Mouse (Mus musculus) heart, adult 2 months (tissue): ENCODE measurements around the gene Slc5a7. TPM values are rescaled to one million over a fixed set of nuclear protein-coding genes. Genes with fewer than 3 reads are reported as not detected.

Experiments used
- DNase-seq, 2 experiments: peaks; one replicate each; pipeline ENCODE4 v3.0.0; 2021
- H3K27ac ChIP-seq: fragments of 200-600 bp; 2 replicates; pipeline ENCODE4 v1.8.1; 2022
- H3K27me3 ChIP-seq: fragments of 200-500 bp; 2 replicates; pipeline ENCODE4 v1.6.1; 2012; ENCODE audit warnings: mild to moderate bottlenecking, low read length, inconsistent platforms, mixed read lengths; ENCODE audit not compliant: control insufficient read depth, insufficient read depth
- H3K36me3 ChIP-seq: fragments of 200-500 bp; 2 replicates; pipeline ENCODE4 v1.6.1; 2012; ENCODE audit warnings: low read length, inconsistent platforms; ENCODE audit not compliant: control insufficient read depth, insufficient read depth
- H3K4me1 ChIP-seq: fragments of 200-500 bp; 2 replicates; pipeline ENCODE4 v1.6.1; 2011; ENCODE audit warnings: low read length; ENCODE audit not compliant: control insufficient read depth, insufficient read depth
- H3K4me3 ChIP-seq: fragments of 200-600 bp; 2 replicates; pipeline ENCODE4 v1.8.1; 2022
- H3K79me2 ChIP-seq: fragments of 200-500 bp; replicated peaks from 2 replicates; pipeline ENCODE4 v1.6.1; 2012; ENCODE audit warnings: mild to moderate bottlenecking, inconsistent platforms, low read length, moderate library complexity, mixed read lengths; ENCODE audit not compliant: control insufficient read depth, insufficient read depth
- H3K9ac ChIP-seq: fragments of 200-500 bp; 2 replicates; pipeline ENCODE4 v1.6.1; 2012; ENCODE audit warnings: low read depth, mild to moderate bottlenecking, control low read depth, inconsistent platforms, low read length, mixed read lengths
- CTCF ChIP-seq: fragments of 200-600 bp; IDR thresholded peaks from 2 replicates; pipeline ENCODE4 v1.8.1; 2022; ENCODE audit warnings: antibody characterized with exemption, mild to moderate bottlenecking, moderate library complexity
- EP300 ChIP-seq: fragments of 200-500 bp; IDR thresholded peaks from 2 replicates; pipeline ENCODE4 v1.6.1; 2011; ENCODE audit warnings: low read depth, low read length, control low read depth; ENCODE audit not compliant: insufficient read depth
- POLR2A ChIP-seq: fragments of 200-500 bp; IDR thresholded peaks from 2 replicates; pipeline ENCODE4 v1.6.1; 2011; ENCODE audit warnings: mild to moderate bottlenecking, low read depth, low read length, control low read depth; ENCODE audit not compliant: insufficient read depth
- WGBS: fragments of 180-500 bp; shearing (Covaris S2); methylation state at CpG from one replicate; pipeline ENCODE4 v1.1.7; 2018; 5-methylcytosine and 5-hydroxymethylcytosine counted together
- intact Hi-C: fragments of 180-260 bp; cut with DNase I; formaldehyde crosslinking; loops from one replicate; pipeline ENCODE4 v1.15.1; 2025
- long read RNA-seq: library from polyadenylated mRNA; stranded (forward); transcript quantifications from one replicate; pipeline ENCODE4 v2.0.0, GENCODE M21; 2021
- polyA plus RNA-seq: library from polyadenylated mRNA; depleted of rRNA; stranded (reverse); fragments of >200 nt; gene quantifications from 2 replicates; pipeline ENCODE4 v1.2.3, GENCODE M21; 2012; rRNA removed
- total RNA-seq, 2 experiments: library from RNA; stranded (reverse); gene quantifications; 2 replicates each; pipeline ENCODE4 v1.2.3; 2021

Slc5a7 gene
- total RNA-seq = under 1 TPM in 1 of 2 experiments, not detected in 1; 0.34 TPM
- 0.29 and 1.0 TPM in 2 replicates for polyA plus RNA-seq
- long read RNA-seq = 0 reads

- no peaks in the 10 kb centered on the region for H3K4me1 ChIP-seq
- H3K9ac ChIP-seq = no peak within 1 kb of the TSS
- WGBS = 52% methylated on average over 1 of the region's 1 CpGs
- no peaks in the 10 kb centered on the region for H3K79me2 ChIP-seq
- no peak within 1 kb of the TSS for H3K27ac ChIP-seq
- no peaks in the 10 kb centered on the region for H3K27me3 ChIP-seq
- no peak within 1 kb of the TSS for H3K4me3 ChIP-seq
- DNase-seq = no peak
- no peak for TF ChIP-seq CTCF
- no peak for TF ChIP-seq POLR2A
- TF ChIP-seq EP300 = no peak
- H3K36me3 ChIP-seq = no peaks in the 10 kb centered on the region
- intact Hi-C loops = no loop called here
Measured at GRCm38 (mm10) chr17:54298934-54299333, at the start of gene Slc5a7. Slc5a7 (minus strand) TSS chr17:54299034.

DNA sequence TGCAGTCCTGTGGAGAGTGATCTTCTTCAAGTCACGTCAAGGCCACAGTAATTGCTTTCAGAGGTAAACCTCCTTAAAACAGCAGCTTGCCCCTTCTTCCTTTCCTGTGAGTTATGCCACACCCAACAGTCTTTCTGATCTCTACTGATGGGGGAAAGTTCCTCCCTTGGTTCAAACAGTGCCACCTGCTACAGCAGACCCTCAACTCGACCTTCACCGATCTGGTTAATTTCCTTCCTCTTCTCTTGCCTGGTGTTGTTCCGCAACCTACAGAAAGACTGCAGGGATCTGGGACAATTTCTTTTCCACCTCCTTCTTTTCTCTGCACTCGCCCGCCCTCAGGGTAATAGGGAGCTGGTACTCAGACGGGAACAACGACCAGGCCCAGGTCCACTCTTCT, 48.8 kb upstream of the Slc5a7 start:
- Histone ChIP-seq H3K79me2 (no peaks in the 10 kb centered on the region), H3K27me3 (no peaks in the 10 kb centered on the region), H3K4me1 (no peaks in the 10 kb centered on the region), H3K4me3 (no peak overlapping the region), H3K9ac (no peak overlapping the region), H3K27ac (no peak overlapping the region), H3K36me3 (no peaks in the 10 kb centered on the region)
- 59% methylated on average over 8 of the region's 8 CpGs for WGBS
- TF ChIP-seq POLR2A (no peak), EP300 (no peak), CTCF (no peak)
- intact Hi-C loops = no loop called here
- DNase-seq = no peak

GRCm38 (mm10) chr17:54343395-54343794, 44.6 kb upstream of the Slc5a7 start:
- no peak for DNase-seq
- no peaks in the 10 kb centered on the region for H3K79me2 ChIP-seq
- TF ChIP-seq EP300 (no peak), CTCF (peak; percentile 64), POLR2A (no peak)
- no peak overlapping the region for H3K27ac ChIP-seq
- no peaks in the 10 kb centered on the region for H3K27me3 ChIP-seq
- H3K9ac ChIP-seq = no peak overlapping the region
- H3K4me3 ChIP-seq = no peak overlapping the region
- no peaks in the 10 kb centered on the region for H3K36me3 ChIP-seq
- WGBS = 15% methylated on average over 4 of the region's 4 CpGs
- intact Hi-C loops = loop anchor here (1.0 to 5.0 kb wide), 2 partner anchors 276 to 329 kb away; no protein-coding TSS in a partner anchor
- H3K4me1 ChIP-seq = no peaks in the 10 kb centered on the region

DNA sequence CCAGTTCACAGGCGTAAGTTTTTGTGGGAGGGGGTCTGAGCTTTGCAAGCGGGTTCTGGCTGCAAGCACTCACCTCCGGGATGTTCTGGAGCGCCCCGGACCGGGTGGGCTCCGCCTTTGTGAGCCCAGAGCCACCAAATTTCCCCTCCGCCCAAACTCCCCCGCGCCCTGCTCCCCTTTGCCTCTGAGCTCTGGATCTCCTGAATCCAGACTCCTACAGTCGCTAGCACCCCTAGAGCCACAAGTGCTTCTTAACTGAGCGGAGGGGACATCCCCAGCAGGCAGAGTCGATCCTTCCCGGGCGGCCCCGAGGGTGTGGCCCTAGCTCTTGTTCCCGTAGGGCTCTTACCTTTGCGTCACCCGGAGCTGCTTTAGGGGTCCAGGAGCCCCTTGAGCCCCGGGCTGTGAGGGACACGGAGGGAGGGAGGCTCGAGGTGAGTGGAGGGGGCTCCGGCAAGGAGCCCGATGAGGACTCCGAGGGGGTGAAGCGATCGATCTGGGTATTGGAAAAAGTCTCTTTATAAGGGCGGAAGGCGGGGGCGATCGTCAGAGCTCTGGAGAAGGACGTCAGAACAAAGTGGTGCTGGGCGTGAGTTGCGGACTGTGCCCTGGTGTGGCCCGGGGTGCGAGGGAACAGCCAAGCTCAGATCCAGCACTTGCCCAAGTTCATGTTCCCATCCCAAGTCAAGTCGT, 456 bp downstream of the Slc5a7 start:
- H3K36me3 ChIP-seq = no peaks in the 10 kb centered on the region
- no peak overlapping the region for H3K9ac ChIP-seq
- no peak overlapping the region for H3K4me3 ChIP-seq
- no peak overlapping the region for H3K27ac ChIP-seq
- H3K4me1 ChIP-seq = no peaks in the 10 kb centered on the region
- TF ChIP-seq CTCF (no peak), POLR2A (no peak), EP300 (no peak)
- WGBS = 4% methylated on average over 37 of the region's 37 CpGs
- no peak for DNase-seq
- H3K79me2 ChIP-seq = no peaks in the 10 kb centered on the region
- intact Hi-C loops = no loop called here
- no peaks in the 10 kb centered on the region for H3K27me3 ChIP-seq

DNA sequence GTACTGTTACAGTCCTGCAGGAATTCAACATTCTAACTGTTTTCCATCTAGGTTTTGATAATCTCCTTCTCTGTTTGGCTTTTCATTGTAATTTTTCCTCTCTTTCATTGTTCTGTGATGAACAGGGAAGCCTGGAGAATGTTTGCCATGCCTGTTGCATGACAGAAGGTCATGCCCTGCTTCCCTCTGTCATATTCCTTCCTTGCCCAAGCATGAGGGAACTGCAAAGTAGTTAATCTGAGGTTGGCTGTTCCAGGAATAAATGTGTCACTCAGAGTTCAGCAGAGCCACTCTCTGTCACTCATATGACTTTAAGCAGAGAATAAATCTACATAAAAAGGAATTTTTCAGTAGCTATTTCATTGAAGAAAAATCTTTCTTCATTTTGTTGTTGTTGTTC, 48.1 kb downstream of the Slc5a7 start:
- no peak for DNase-seq
- H3K4me3 ChIP-seq = no peak overlapping the region
- H3K36me3 ChIP-seq = no peaks in the 10 kb centered on the region
- no peaks in the 10 kb centered on the region for H3K4me1 ChIP-seq
- H3K79me2 ChIP-seq = no peaks in the 10 kb centered on the region
- no peak overlapping the region for H3K9ac ChIP-seq
- H3K27me3 ChIP-seq = no peaks in the 10 kb centered on the region
- TF ChIP-seq POLR2A = no peak
- TF ChIP-seq CTCF = no peak
- no peak for TF ChIP-seq EP300
- intact Hi-C loops = no loop called here
- no peak overlapping the region for H3K27ac ChIP-seq

GRCm38 (mm10) chr17:54243650-54244300, 55.1 kb downstream of the Slc5a7 start:
- Histone ChIP-seq H3K36me3 (no peaks in the 10 kb centered on the region), H3K27ac (no peak overlapping the region), H3K9ac (no peak overlapping the region), H3K4me3 (no peak overlapping the region), H3K4me1 (no peaks in the 10 kb centered on the region), H3K79me2 (no peaks in the 10 kb centered on the region), H3K27me3 (no peaks in the 10 kb centered on the region)
- DNase-seq = no peak
- intact Hi-C loops = no loop called here
- TF ChIP-seq EP300 (no peak), POLR2A (no peak), CTCF (no peak)
